Mouse (Mus musculus) gastrocnemius, postnatal 10 days (tissue): Measurements from ENCODE around the gene Atp6v0a4. TPM values are rescaled to one million over a fixed set of nuclear protein-coding genes. Genes with fewer than 3 reads are reported as not detected.

Experiments used
- DNase-seq: peaks from one replicate; pipeline ENCODE4 v3.0.0; 2021; ENCODE audit warnings: mixed read lengths
- total RNA-seq, 2 experiments: library from RNA; stranded (reverse); gene quantifications; 2 replicates each; pipeline ENCODE4 v1.2.3; 2021

The Atp6v0a4 gene
- total RNA-seq, 2 experiments from 2014 or later = 1.8 to 2.3 TPM

GRCm38 (mm10) chr6:38073592-38073991, 50.8 kb downstream of the Atp6v0a4 start:
- no peak for DNase-seq

GRCm38 (mm10) chr6:38072137-38072796, 52.1 kb downstream of the Atp6v0a4 start:
- no peak for DNase-seq

- DNase-seq = no peak
These were observed 53.1 kb downstream of the Atp6v0a4 start for GRCm38 (mm10) chr6:38071256-38071655.

- DNase-seq = peak; percentile 42
These were observed 58.2 kb downstream of the Atp6v0a4 start for GRCm38 (mm10) chr6:38066215-38066614.

- DNase-seq = no peak
These were observed 58.8 kb downstream of the Atp6v0a4 start for GRCm38 (mm10) chr6:38065501-38066122.

GRCm38 (mm10) chr6:38065122-38065500, 59.3 kb downstream of the Atp6v0a4 start:
- no peak for DNase-seq

- no peak for DNase-seq
These were observed 59.8 kb downstream of the Atp6v0a4 start for GRCm38 (mm10) chr6:38064621-38065020.

GRCm38 (mm10) chr6:38058805-38059204, 65.6 kb downstream of the Atp6v0a4 start:
- DNase-seq = no peak

- DNase-seq = no peak
These were observed 68.7 kb downstream of the Atp6v0a4 start for GRCm38 (mm10) chr6:38055471-38056330.

GRCm38 (mm10) chr6:38049601-38050000, 74.8 kb downstream of the Atp6v0a4 start:
- no peak for DNase-seq

- DNase-seq = no peak
These were observed 75.4 kb downstream of the Atp6v0a4 start for GRCm38 (mm10) chr6:38048800-38049561.

- no peak for DNase-seq
These were observed 76.4 kb downstream of the Atp6v0a4 start for GRCm38 (mm10) chr6:38048003-38048402.

- no peak for DNase-seq
These were observed 77.5 kb downstream of the Atp6v0a4 start, which contains the start of gene Svopl for GRCm38 (mm10) chr6:38046838-38047237. TSS of gene Svopl (minus strand) at chr6:38046996.

- DNase-seq = no peak
These were observed 91.4 kb downstream of the Atp6v0a4 start for GRCm38 (mm10) chr6:38032801-38033566.

- peak; percentile 26 for DNase-seq
These were observed 92.4 kb downstream of the Atp6v0a4 start for GRCm38 (mm10) chr6:38031924-38032540.

- DNase-seq = no peak
These were observed 96.2 kb downstream of the Atp6v0a4 start for GRCm38 (mm10) chr6:38028205-38028604.

- DNase-seq = no peak
These were observed 96.6 kb downstream of the Atp6v0a4 start for GRCm38 (mm10) chr6:38027771-38028170.

- no peak for DNase-seq
These were observed 101.1 kb downstream of the Atp6v0a4 start for GRCm38 (mm10) chr6:38023284-38023683.

GRCm38 (mm10) chr6:38021406-38021805, 103.0 kb downstream of the Atp6v0a4 start:
- no peak for DNase-seq

GRCm38 (mm10) chr6:38012829-38013228, 111.6 kb downstream of the Atp6v0a4 start:
- DNase-seq = no peak

- peak; percentile 52 for DNase-seq
These were observed 116.9 kb downstream of the Atp6v0a4 start for GRCm38 (mm10) chr6:38007459-38007858.
